Mouse (Mus musculus) myocyte (in vitro differentiated cells): ENCODE measurements around the gene Rpp25. TPM values are rescaled to one million over a fixed set of nuclear protein-coding genes. Genes with fewer than 3 reads are reported as not detected.
A peak's percentile ranks its signal among the peaks of the same experiment; 100 is the strongest.

Experiments used
- H3K27me3 ChIP-seq: one replicate; pipeline ENCODE4 v1.6.1; 2011; ENCODE audit not compliant: control insufficient read depth, insufficient read depth, insufficient read length
- H3K36me3 ChIP-seq: one replicate; pipeline ENCODE4 v1.6.1; 2011; ENCODE audit not compliant: control insufficient read depth, insufficient read depth
- H3K4me2 ChIP-seq: one replicate; pipeline ENCODE4 v1.6.1; 2011; ENCODE audit warnings: low read depth, control low read depth
- H3K4me3 ChIP-seq: one replicate; pipeline ENCODE4 v1.5.1; 2011; ENCODE audit warnings: mild to moderate bottlenecking, control low read depth, moderate library complexity
- H3K79me2 ChIP-seq: one replicate; pipeline ENCODE4 v1.6.1; 2011; ENCODE audit not compliant: control insufficient read depth, insufficient read depth
- H3ac ChIP-seq: one replicate; pipeline ENCODE4 v1.6.1; 2011; ENCODE audit not compliant: control insufficient read depth, insufficient read length
- CEBPB ChIP-seq: IDR thresholded peaks from 2 replicates; pipeline ENCODE4 v1.6.1; 2011; ENCODE audit warnings: mild to moderate bottlenecking, moderate library complexity; ENCODE audit not compliant: poor library complexity, insufficient read depth, severe bottlenecking
- E2F4 ChIP-seq: IDR thresholded peaks from one replicate; pipeline ENCODE4 v1.6.1; 2011; ENCODE audit warnings: mild to moderate bottlenecking, control low read depth, moderate library complexity; ENCODE audit not compliant: insufficient read depth
- MAX ChIP-seq: IDR thresholded peaks from one replicate; pipeline ENCODE4 v1.6.1; 2011; ENCODE audit warnings: low read depth, mild to moderate bottlenecking, control low read depth
- MYOD1 ChIP-seq, 3 experiments: IDR thresholded peaks; one replicate each; pipeline ENCODE4 v1.6.1; 2011; ENCODE audit warnings: control low read depth in 2 of 3, low read depth in 2 of 3, mild to moderate bottlenecking in 2 of 3, moderate library complexity in 1 of 3; ENCODE audit not compliant: insufficient read length in 2 of 3, control insufficient read depth in 1 of 3
- MYOG ChIP-seq, 3 experiments: IDR thresholded peaks; one replicate each; pipeline ENCODE4 v1.6.1; 2011; ENCODE audit warnings: control low read depth in 2 of 3, low read depth in 2 of 3, mild to moderate bottlenecking in 2 of 3; ENCODE audit not compliant: insufficient read length in 2 of 3, control insufficient read depth in 1 of 3, insufficient read depth in 1 of 3
- POLR2A ChIP-seq: IDR thresholded peaks from one replicate; pipeline ENCODE4 v1.6.1; 2011; ENCODE audit warnings: low read depth, mild to moderate bottlenecking, control low read depth, moderate library complexity; ENCODE audit not compliant: insufficient read length
- POLR2AphosphoS2 ChIP-seq: IDR thresholded peaks from one replicate; pipeline ENCODE4 v1.6.1; 2011; ENCODE audit warnings: low read depth, control low read depth; ENCODE audit not compliant: insufficient read length
- REST ChIP-seq: IDR thresholded peaks from one replicate; pipeline ENCODE4 v1.6.1; 2011; ENCODE audit warnings: mild to moderate bottlenecking, control low read depth, moderate library complexity; ENCODE audit not compliant: insufficient read depth, insufficient read length
- SRF ChIP-seq: IDR thresholded peaks from one replicate; pipeline ENCODE4 v1.6.1; 2011; ENCODE audit warnings: low read depth; ENCODE audit not compliant: control insufficient read depth, insufficient read length
- TCF12 ChIP-seq: IDR thresholded peaks from one replicate; pipeline ENCODE4 v1.6.1; 2011; ENCODE audit warnings: mild to moderate bottlenecking, control low read depth; ENCODE audit not compliant: poor library complexity, insufficient read depth, severe bottlenecking
- TCF3 ChIP-seq: IDR thresholded peaks from one replicate; pipeline ENCODE4 v1.6.1; 2011; ENCODE audit warnings: low read depth, control low read depth; ENCODE audit not compliant: insufficient read length
- USF1 ChIP-seq: IDR thresholded peaks from one replicate; pipeline ENCODE4 v1.6.1; 2011; ENCODE audit warnings: low read depth, mild to moderate bottlenecking, control low read depth, moderate library complexity
- polyA plus RNA-seq: library from polyadenylated mRNA; unstranded; fragments of >200 nt; fragmentation: generic; extraction: Trizol; gene quantifications from one replicate; pipeline ENCODE4 v1.2.1, GENCODE M21; 2012; ENCODE audit warnings: missing spikeins

The Rpp25 gene
- polyA plus RNA-seq, 1 experiment, result 0.11 TPM

GRCm38 (mm10) chr9:57553119-57553518 is 49.3 kb downstream of the Rpp25 start:
- H3K4me3 ChIP-seq, result peak overlapping the region; percentile 60
- no peaks in the 10 kb centered on the region for H3K36me3 ChIP-seq
- no peak overlapping the region for H3K4me2 ChIP-seq
- H3ac ChIP-seq, result peak overlapping the region; percentile 88
- no peaks in the 10 kb centered on the region for H3K27me3 ChIP-seq
- TF ChIP-seq CEBPB (no peak), TCF3 (no peak), MAX (no peak), E2F4 (no peak)
- peaks cover 5% of the 10 kb centered on the region for H3K79me2 ChIP-seq

GRCm38 (mm10) chr9:57554753-57555152 is 50.9 kb downstream of the Rpp25 start:
- no peaks in the 10 kb centered on the region for H3K27me3 ChIP-seq

More at GRCm38 (mm10) chr9:57554753-57555152, 50.9 kb downstream of the Rpp25 start:
- Histone ChIP-seq H3K36me3 (no peaks in the 10 kb centered on the region), H3K4me2 (no peak overlapping the region), H3K79me2 (no peaks in the 10 kb centered on the region), H3ac (no peak overlapping the region), H3K4me3 (no peak overlapping the region)
- TF ChIP-seq POLR2AphosphoS2 (no peak), E2F4 (no peak), POLR2A (no peak), MAX (no peak), REST (no peak), SRF (no peak), MYOD1 (IDR thresholded peaks at IDR 0.05; ENCODE audit: control insufficient read depth in 1 of 3, insufficient read length in 2 of 3, low read depth in 2 of 3) (no peak), USF1 (no peak), TCF12 (no peak), MYOG (IDR thresholded peaks at IDR 0.05; ENCODE audit: control insufficient read depth in 1 of 3, insufficient read depth in 1 of 3, insufficient read length in 2 of 3, low read depth in 2 of 3) (no peak), TCF3 (no peak), CEBPB (no peak)

Other genes starting within 250 kb of the Rpp25 start
- gene 1700017B05Rik, start 241.4 kb upstream of the Rpp25 start, polyA plus RNA-seq, result 30.3 TPM
- 16.2 TPM for gene Ppcdc, start 63.9 kb upstream of the Rpp25 start, polyA plus RNA-seq
- 23.6 TPM for gene Scamp5, start 36.0 kb upstream of the Rpp25 start, polyA plus RNA-seq
- gene Cox5a, start 17.2 kb downstream of the Rpp25 start, polyA plus RNA-seq, result 780 TPM
- gene Fam219b, start 33.5 kb downstream of the Rpp25 start, polyA plus RNA-seq, result 14.4 TPM
- 89.6 TPM for gene Mpi, start 48.7 kb downstream of the Rpp25 start, polyA plus RNA-seq
- gene Scamp2, start 56.9 kb downstream of the Rpp25 start, polyA plus RNA-seq, result 38.3 TPM
- 12.2 TPM for gene Ulk3, start 85.4 kb downstream of the Rpp25 start, polyA plus RNA-seq
- 0.23 TPM for gene Cplx3, start 102.3 kb downstream of the Rpp25 start, polyA plus RNA-seq
- gene Lman1l, start 116.7 kb downstream of the Rpp25 start, polyA plus RNA-seq, result 1.00 TPM
- 76.7 TPM for gene Csk, start 149.6 kb downstream of the Rpp25 start, polyA plus RNA-seq
- not detected for gene Cyp1a2, start 179.7 kb downstream of the Rpp25 start, polyA plus RNA-seq
- gene Cyp1a1, start 183.9 kb downstream of the Rpp25 start, polyA plus RNA-seq, result not detected
- gene Edc3, start 204.5 kb downstream of the Rpp25 start, polyA plus RNA-seq, result 11.0 TPM